Mouse (Mus musculus): ENCODE data around the gene Acyp1.

DNA sequence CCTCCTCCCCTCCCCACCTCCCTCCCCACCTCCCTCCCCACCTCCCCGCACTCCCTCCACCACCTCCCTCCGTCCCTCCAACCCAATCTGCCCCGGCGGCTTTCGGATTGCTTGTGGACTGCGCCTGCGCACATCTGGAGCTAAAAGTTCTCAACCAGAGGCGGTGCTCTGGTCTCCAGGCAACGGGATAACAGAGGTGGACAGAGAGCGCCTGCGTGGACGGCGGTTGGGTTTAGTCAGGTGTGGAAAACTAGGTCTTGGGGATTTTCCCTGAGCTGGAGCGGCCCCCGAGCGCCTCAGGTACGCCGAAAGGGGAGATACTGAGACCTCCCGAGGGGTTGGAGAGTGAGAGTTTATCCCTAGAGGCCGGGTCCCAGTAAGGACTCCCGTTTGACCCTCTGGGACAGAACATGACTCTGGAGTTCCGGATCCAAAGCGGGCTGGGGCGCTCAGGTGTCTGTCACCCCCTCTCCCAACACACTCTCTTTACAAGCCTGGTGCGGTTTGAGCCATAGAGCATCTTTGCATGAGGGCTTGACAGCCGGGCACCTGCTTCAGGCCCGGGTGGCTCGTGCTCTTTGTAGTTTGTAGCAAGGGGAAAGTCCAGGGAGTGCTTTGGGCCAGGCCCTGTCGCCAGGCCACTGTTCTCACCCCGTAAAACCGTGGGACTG is 383 bp upstream of the Acyp1 start, which contains the start of gene Zc2hc1c:
- TF ChIP-seq MAFK (IDR thresholded peaks at IDR 0.05; ENCODE audit: insufficient read depth, low read depth, low read length) (no peak), ZC3H11A (IDR thresholded peaks at IDR 0.05; ENCODE audit: borderline replicate concordance, low read depth, low read length) (no peak)

Data from ES-E14 (cell line).